Mouse (Mus musculus) brain, embryonic 14.5 days (tissue): ENCODE data around the gene Rabl2.
A peak's percentile ranks its signal among the peaks of the same experiment; 100 is the strongest.

Experiments used
- CTCF ChIP-seq: fragments of 200-500 bp; IDR thresholded peaks from 2 replicates; pipeline ENCODE4 v1.5.1; 2012; ENCODE audit warnings: inconsistent platforms, mild to moderate bottlenecking, moderate library complexity, borderline replicate concordance; ENCODE audit not compliant: insufficient read depth, insufficient read length; ENCODE audit errors: extremely low read depth
- POLR2A ChIP-seq: fragments of 200-500 bp; IDR thresholded peaks from 2 replicates; pipeline ENCODE4 v1.6.1; 2012; ENCODE audit warnings: mild to moderate bottlenecking, inconsistent platforms, borderline replicate concordance; ENCODE audit not compliant: poor library complexity, insufficient read depth, insufficient read length, severe bottlenecking; ENCODE audit errors: extremely low read depth

GRCm38 (mm10) chr15:89591723-89592455, at the start of gene Rabl2:
- TF ChIP-seq CTCF (peak; percentile 38), POLR2A (peak; percentile 80; the same call in 1 of the 2 replicates)
